Mouse (Mus musculus) MEL (cell line): Measurements from ENCODE around the gene Ghrl.

Source experiments
- CHD1 ChIP-seq: IDR thresholded peaks from 2 replicates; pipeline ENCODE4 v1.6.1; 2012; ENCODE audit warnings: low read depth, mild to moderate bottlenecking, inconsistent platforms, low read length, improper control_type of control experiment
- CHD2 ChIP-seq: IDR thresholded peaks from 2 replicates; pipeline ENCODE4 v1.6.1; 2011; ENCODE audit warnings: low read length, improper control_type of control experiment
- CTCF ChIP-seq, 3 experiments: IDR thresholded peaks in 2 of 3; conservative IDR thresholded peaks in 1 of 3; 2 replicates each; pipeline ENCODE4 v1.5.1; 2011 to 2012; ENCODE audit warnings: low read length in 3 of 3, low read depth in 2 of 3, mild to moderate bottlenecking in 2 of 3, improper control_type of control experiment in 1 of 3, inconsistent platforms in 1 of 3, mixed read lengths in 1 of 3, moderate library complexity in 1 of 3; ENCODE audit not compliant: control insufficient read depth in 1 of 3, insufficient read depth in 1 of 3, poor library complexity in 1 of 3, severe bottlenecking in 1 of 3
- ELF1 ChIP-seq: IDR thresholded peaks from 2 replicates; pipeline ENCODE4 v1.6.1; 2014; ENCODE audit warnings: low read depth, mild to moderate bottlenecking, inconsistent platforms, low read length, improper control_type of control experiment, moderate library complexity
- GABPA ChIP-seq: IDR thresholded peaks from 2 replicates; pipeline ENCODE4 v1.6.1; 2012; ENCODE audit warnings: low read depth, mild to moderate bottlenecking, inconsistent platforms, low read length, improper control_type of control experiment, moderate library complexity
- GATA1 ChIP-seq: IDR thresholded peaks from 2 replicates; pipeline ENCODE4 v1.6.1; 2011; ENCODE audit warnings: low read depth, low read length, improper control_type of control experiment
- HCFC1 ChIP-seq: IDR thresholded peaks from 2 replicates; pipeline ENCODE4 v1.6.1; 2012; ENCODE audit warnings: low read depth, mild to moderate bottlenecking, inconsistent platforms, low read length, improper control_type of control experiment, moderate library complexity
- MAFK ChIP-seq: IDR thresholded peaks from 2 replicates; pipeline ENCODE4 v1.6.1; 2011; ENCODE audit warnings: low read depth, mild to moderate bottlenecking, low read length, improper control_type of control experiment, borderline replicate concordance
- MAX ChIP-seq: IDR thresholded peaks from 2 replicates; pipeline ENCODE4 v1.6.1; 2011; ENCODE audit warnings: low read length, improper control_type of control experiment
- MAZ ChIP-seq: IDR thresholded peaks from 2 replicates; pipeline ENCODE4 v1.6.1; 2012; ENCODE audit warnings: low read depth, mild to moderate bottlenecking, inconsistent platforms, low read length, improper control_type of control experiment
- MYC ChIP-seq: IDR thresholded peaks from 2 replicates; pipeline ENCODE4 v1.6.1; 2011; ENCODE audit warnings: low read depth, mild to moderate bottlenecking, low read length, improper control_type of control experiment, moderate library complexity
- POLR2A ChIP-seq, 2 experiments: IDR thresholded peaks; 2 replicates each; pipeline ENCODE4 v1.6.1; 2011 to 2012; ENCODE audit warnings: low read length in 2 of 2, mild to moderate bottlenecking in 2 of 2, control low read depth in 1 of 2, improper control_type of control experiment in 1 of 2, low read depth in 1 of 2, moderate library complexity in 1 of 2; ENCODE audit not compliant: control insufficient read depth in 1 of 2, insufficient read depth in 1 of 2, poor library complexity in 1 of 2
- RAD21 ChIP-seq: IDR thresholded peaks from 2 replicates; pipeline ENCODE4 v1.6.1; 2011; ENCODE audit warnings: mild to moderate bottlenecking, low read depth, low read length, improper control_type of control experiment
- ZKSCAN1 ChIP-seq: IDR thresholded peaks from 2 replicates; pipeline ENCODE4 v1.6.1; 2012; ENCODE audit warnings: low read depth, mild to moderate bottlenecking, inconsistent platforms, low read length, improper control_type of control experiment, moderate library complexity

DNA sequence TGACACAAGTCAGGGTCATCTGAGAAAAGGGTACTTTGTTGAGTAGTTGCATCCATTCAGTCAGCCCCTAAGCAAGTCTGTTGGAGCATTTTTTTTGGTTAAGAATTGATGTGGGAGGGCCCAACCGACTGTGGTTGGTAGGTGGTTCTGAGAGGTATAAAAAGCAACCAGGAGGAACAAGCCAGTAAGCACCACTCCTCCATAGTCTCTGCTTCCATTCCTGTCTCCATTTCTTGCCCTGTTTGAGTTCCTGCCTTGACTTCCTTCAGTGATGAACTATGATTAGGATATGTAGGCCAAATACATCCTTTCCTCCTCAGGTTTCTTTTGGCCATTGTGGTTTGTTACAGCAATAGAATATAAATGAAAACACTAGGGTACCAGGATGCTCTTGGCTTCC lies 23.4 kb upstream of the Ghrl start:
- TF ChIP-seq CHD2 (no peak), HCFC1 (no peak), MAX (no peak), RAD21 (no peak), CHD1 (no peak), CTCF (IDR thresholded peaks at IDR 0.05 in 2 of 3, conservative IDR thresholded peaks at IDR 0.05 in 1 of 3; ENCODE audit: control insufficient read depth in 1 of 3, insufficient read depth in 1 of 3, low read depth in 2 of 3, low read length in 3 of 3, poor library complexity in 1 of 3, severe bottlenecking in 1 of 3) (no peak), GABPA (no peak), POLR2A (IDR thresholded peaks at IDR 0.05; ENCODE audit: control insufficient read depth in 1 of 2, insufficient read depth in 1 of 2, low read depth in 1 of 2, low read length in 2 of 2, poor library complexity in 1 of 2) (no peak), MYC (no peak), ELF1 (no peak), MAZ (no peak), ZKSCAN1 (no peak), GATA1 (no peak), MAFK (no peak)
